Mouse (Mus musculus) kidney, postnatal 10 days (tissue): ENCODE measurements around the gene Bhlhe23.
A peak's percentile ranks its signal among the peaks of the same experiment; 100 is the strongest.

Source experiments
- DNase-seq: peaks from one replicate; pipeline ENCODE4 v3.0.0; 2021; ENCODE audit warnings: mixed read lengths

Gene Bhlhe23

GRCm38 (mm10) chr2:180724585-180725413, 51.9 kb downstream of the Bhlhe23 start, which contains the start of gene Slc17a9:
TSS of gene Slc17a9 (plus strand) at chr2:180725263.
- peak; percentile 68 for DNase-seq
